Mouse (Mus musculus) cerebellum, adult 2 months (tissue): Measurements from ENCODE around the gene Tchp. TPM values are rescaled to one million over a fixed set of nuclear protein-coding genes. Genes with fewer than 3 reads are reported as not detected.

ENCODE experiments used
- DNase-seq, 2 experiments: peaks; one replicate each; pipeline ENCODE4 v3.0.0; 2021
- H3K27ac ChIP-seq: fragments of 200-500 bp; 2 replicates; pipeline ENCODE4 v1.5.1; 2012; ENCODE audit warnings: low read length, control low read depth, inconsistent platforms; ENCODE audit not compliant: insufficient read depth
- H3K27me3 ChIP-seq: fragments of 200-500 bp; 2 replicates; pipeline ENCODE4 v1.6.1; 2012; ENCODE audit warnings: inconsistent platforms, mild to moderate bottlenecking, low read length, moderate library complexity; ENCODE audit not compliant: control insufficient read depth, insufficient read depth
- H3K4me1 ChIP-seq: fragments of 200-500 bp; 2 replicates; pipeline ENCODE4 v1.6.1; 2011; ENCODE audit warnings: low read length; ENCODE audit not compliant: control insufficient read depth, insufficient read depth
- H3K4me3 ChIP-seq: fragments of 200-500 bp; replicated peaks from 2 replicates; pipeline ENCODE3; 2011; ENCODE audit warnings: mild to moderate bottlenecking, low read depth, low read length, control low read depth; ENCODE audit not compliant: insufficient read depth
- CTCF ChIP-seq: fragments of 200-500 bp; IDR thresholded peaks from 2 replicates; pipeline ENCODE4 v1.5.1; 2011; ENCODE audit warnings: low read depth, mild to moderate bottlenecking, control low read depth, low read length, moderate library complexity, borderline replicate concordance; ENCODE audit not compliant: insufficient read depth
- POLR2A ChIP-seq: fragments of 200-500 bp; IDR thresholded peaks from 2 replicates; pipeline ENCODE4 v1.6.1; 2011; ENCODE audit warnings: low read length, control low read depth, borderline replicate concordance; ENCODE audit not compliant: insufficient read depth
- WGBS: fragments of 180-500 bp; shearing (Covaris S2); methylation state at CpG from one replicate; pipeline ENCODE4 v1.1.7; 2018; 5-methylcytosine and 5-hydroxymethylcytosine counted together
- polyA plus RNA-seq: library from polyadenylated mRNA; depleted of rRNA; stranded (reverse); fragments of >200 nt; gene quantifications from 2 replicates; pipeline ENCODE4 v1.2.3, GENCODE M21; 2012

The Tchp gene
- polyA plus RNA-seq, 1 experiment: 33.9 TPM

DNA sequence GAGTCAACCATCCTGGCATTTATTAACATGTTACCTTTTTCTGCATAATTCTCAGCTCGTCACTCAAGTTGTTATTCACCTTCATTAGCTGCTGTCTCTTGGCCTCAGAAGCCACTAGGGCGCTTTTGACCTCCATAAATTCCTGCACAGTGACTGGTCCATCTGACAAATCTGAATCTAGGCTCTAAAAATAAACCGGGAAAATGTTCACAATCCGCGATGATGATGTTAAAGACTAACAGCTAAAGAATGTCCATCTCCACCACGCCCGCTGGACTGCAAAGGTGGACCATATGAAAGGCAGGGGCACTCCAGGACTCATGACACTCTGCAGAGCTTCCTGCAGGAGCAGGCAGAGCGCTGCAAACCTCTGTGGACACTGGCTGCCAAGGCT is 36.1 kb downstream of the Tchp start:
- no peaks in the 10 kb centered on the region for H3K27me3 ChIP-seq
- no peak for DNase-seq
- TF ChIP-seq CTCF (no peak), POLR2A (no peak)
- H3K4me3 ChIP-seq: no peak overlapping the region
- no peak overlapping the region for H3K27ac ChIP-seq
- 73% methylated on average over 8 of the region's 8 CpGs for WGBS
- peaks cover 48% of the 10 kb centered on the region for H3K4me1 ChIP-seq

DNA sequence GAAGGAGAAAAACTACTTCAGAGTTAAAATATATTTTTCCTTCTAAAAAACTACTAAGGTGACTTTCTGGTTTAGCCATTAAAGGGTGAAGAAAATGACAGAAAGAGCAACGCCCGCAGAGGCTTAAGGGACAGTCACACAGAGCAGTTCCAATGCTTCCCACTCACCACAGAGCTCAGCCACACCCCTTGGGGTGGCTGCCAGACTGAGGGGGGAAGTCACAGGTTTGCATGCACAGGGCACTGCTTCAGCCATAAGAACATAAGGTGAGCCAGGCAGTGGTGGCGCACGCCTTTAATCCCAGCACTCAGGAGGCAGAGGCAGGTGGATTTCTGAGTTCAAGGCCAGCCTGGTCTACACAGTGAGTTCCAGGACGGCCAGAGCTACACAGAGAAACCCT is 38.0 kb downstream of the Tchp start:
- no peak for TF ChIP-seq POLR2A
- no peak for TF ChIP-seq CTCF
- no peaks in the 10 kb centered on the region for H3K27me3 ChIP-seq
- H3K27ac ChIP-seq: no peak overlapping the region
- 27% methylated on average over 5 of the region's 5 CpGs for WGBS
- peaks cover 44% of the 10 kb centered on the region for H3K4me1 ChIP-seq
- H3K4me3 ChIP-seq: no peak overlapping the region
- peak in 1 of 2 experiments; percentile 60 for DNase-seq

DNA sequence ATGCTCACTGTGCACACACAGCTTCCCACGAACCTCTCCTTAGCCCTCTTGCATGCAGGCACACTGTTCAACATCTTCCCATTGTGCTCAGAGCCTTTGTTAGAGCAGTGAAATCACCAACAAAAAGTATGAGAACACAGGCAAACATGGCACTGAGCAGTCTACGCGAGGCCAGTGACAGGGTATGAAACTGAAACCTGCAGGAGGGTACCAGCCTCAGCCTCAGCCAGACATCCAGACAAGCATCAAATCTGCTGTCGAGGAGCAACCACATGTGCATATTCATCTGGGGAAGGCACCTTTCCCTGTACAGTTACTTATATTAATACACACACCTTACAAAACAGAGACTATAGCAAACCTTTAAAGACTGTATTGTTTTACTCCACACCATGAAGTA is 39.3 kb downstream of the Tchp start:
- H3K4me3 ChIP-seq: no peak overlapping the region
- 0 out of 2 replicates have a peak overlapping the region, but pooled peaks have one; percentile 0 for H3K27ac ChIP-seq
- WGBS: 79% methylated on average over 4 of the region's 4 CpGs
- no peak for TF ChIP-seq POLR2A
- no peak for TF ChIP-seq CTCF
- DNase-seq: no peak
- H3K27me3 ChIP-seq: no peaks in the 10 kb centered on the region
- peaks cover 54% of the 10 kb centered on the region for H3K4me1 ChIP-seq

DNA sequence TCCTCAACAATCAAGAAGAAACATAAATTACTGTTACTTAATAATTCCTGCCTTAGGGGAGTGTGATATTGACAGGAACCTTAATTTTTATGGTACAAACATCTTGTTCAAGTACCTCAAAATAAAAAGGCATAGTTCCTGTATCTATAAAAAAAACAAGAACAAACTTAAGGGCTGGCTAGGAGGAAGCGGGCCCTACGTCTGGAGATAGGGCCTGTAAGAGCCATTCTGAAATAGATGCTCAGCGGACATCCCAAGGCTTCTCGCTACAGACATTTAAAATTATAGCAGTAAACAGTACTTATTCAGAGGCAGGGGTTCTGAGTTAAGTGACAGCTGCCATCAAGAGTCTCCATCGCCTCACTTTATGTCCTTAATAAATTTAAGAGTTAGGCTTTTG is 40.0 kb downstream of the Tchp start:
- TF ChIP-seq CTCF: no peak
- no peak for TF ChIP-seq POLR2A
- 96% methylated on average over 5 of the region's 5 CpGs for WGBS
- Histone ChIP-seq H3K27me3 (no peaks in the 10 kb centered on the region), H3K4me3 (no peak overlapping the region), H3K27ac (no peak overlapping the region), H3K4me1 (peaks cover 56% of the 10 kb centered on the region)
- DNase-seq: no peak

DNA sequence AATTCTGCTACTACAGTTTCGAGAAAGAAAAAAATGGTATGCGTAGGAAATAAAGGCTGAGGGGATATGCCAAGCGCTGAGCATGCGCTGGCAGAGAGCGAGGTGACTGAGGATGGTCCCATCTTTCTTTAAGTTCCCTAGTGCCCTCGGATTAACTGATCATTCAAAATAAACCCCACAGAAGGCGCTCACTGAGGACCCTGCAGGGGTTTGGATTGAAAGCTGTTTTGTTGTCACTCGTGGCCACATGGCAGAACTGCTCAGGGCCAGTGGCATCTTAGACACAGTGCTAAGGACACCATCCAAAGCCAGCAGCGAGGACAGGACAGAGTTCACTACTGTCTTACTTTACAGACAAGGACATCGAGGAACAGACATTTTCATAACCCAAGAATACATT is 42.8 kb downstream of the Tchp start:
- DNase-seq: no peak
- no peak for TF ChIP-seq POLR2A
- TF ChIP-seq CTCF: no peak
- WGBS: 39% methylated on average over 10 of the region's 10 CpGs
- H3K4me3 ChIP-seq: no peak overlapping the region
- peaks cover 51% of the 10 kb centered on the region for H3K4me1 ChIP-seq
- no peaks in the 10 kb centered on the region for H3K27me3 ChIP-seq
- H3K27ac ChIP-seq: no peak overlapping the region

DNA sequence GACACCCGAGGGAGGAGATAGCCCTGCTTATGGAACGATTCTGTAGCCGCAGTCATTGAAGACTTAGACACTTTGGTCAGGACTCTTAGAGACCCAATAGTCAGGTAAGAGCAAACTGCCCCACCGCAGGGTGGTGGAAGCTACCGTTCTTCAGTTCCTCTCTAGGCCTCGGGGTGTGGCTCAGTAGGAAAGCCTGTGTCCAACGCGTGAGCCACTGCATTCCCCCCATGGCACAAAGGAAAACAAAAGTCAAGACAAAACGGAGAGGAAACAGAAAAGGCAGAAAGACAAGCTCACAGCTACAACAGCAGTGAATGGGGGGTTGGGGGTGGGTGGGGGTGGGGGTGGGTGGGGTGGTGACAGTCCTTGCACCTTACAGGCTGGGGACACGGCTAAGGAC is 44.8 kb downstream of the Tchp start:
- DNase-seq: no peak
- WGBS: 69% methylated on average over 10 of the region's 10 CpGs
- Histone ChIP-seq H3K27me3 (no peaks in the 10 kb centered on the region), H3K4me1 (peaks cover 53% of the 10 kb centered on the region), H3K27ac (peak overlapping the region; percentile 64), H3K4me3 (no peak overlapping the region)
- no peak for TF ChIP-seq CTCF
- TF ChIP-seq POLR2A: no peak

DNA sequence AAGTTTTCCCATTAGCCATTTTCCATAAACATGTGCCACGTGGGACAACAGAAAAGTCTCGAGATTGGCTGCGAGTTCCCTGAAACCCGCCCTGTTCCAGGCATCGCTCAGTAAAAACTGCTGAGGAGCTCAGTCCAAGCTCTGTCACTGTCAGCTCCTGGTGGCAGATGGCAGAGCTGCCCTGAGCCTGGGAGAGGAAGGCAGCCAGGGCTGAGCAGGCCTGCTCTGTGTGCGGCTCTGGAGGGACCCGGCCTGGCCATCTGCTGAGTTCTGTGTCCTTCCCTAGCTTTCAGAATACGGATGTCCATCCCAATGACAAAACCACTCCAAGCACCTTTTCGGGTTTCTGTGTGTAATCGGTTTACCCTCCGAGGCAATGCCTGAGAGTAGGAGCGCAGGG is 45.8 kb downstream of the Tchp start:
- peak; percentile 94 to 98 for DNase-seq
- peak overlapping the region; percentile 98 for H3K27ac ChIP-seq

DNA sequence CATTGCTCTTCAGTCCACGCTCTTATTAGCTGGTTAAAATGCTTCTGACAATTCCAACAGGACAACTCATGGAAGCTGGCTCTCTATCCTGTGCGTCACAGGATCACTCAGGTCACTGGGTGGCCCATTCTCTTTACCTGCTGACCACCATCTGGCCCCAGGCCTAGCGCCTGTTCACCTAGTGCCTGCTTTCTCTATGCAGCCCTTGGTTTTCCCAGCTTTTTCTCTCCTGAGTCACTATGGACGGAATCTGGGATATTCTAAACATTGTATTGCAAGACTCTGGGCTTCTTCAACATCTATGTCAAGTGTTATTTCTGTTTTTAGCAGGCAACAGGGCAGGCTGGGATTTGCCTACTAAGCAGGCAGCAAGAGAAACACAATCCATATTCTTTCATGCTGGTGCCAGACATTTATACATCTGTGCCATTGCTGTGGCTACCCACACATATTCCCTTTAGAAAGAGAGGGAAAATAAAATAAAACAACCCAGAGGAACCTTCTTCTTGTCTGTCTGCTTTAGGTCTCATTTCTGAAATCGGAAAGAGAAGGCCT is 52.1 kb downstream of the Tchp start:
- H3K27ac ChIP-seq: no peak overlapping the region
- TF ChIP-seq POLR2A (no peak), CTCF (no peak)
- DNase-seq: no peak
- no peaks in the 10 kb centered on the region for H3K27me3 ChIP-seq
- H3K4me1 ChIP-seq: peaks cover 21% of the 10 kb centered on the region
- WGBS: 60% methylated on average over 5 of the region's 5 CpGs
- no peak overlapping the region for H3K4me3 ChIP-seq

More for the DNA sequence above, 45.8 kb downstream of the Tchp start:
- H3K4me1 ChIP-seq: peaks cover 53% of the 10 kb centered on the region
- H3K4me3 ChIP-seq: no peak overlapping the region
- TF ChIP-seq POLR2A: peak; percentile 100
- TF ChIP-seq CTCF: peak; percentile 34; the same call in 1 of the 2 replicates
- no peaks in the 10 kb centered on the region for H3K27me3 ChIP-seq
- 6% methylated on average over 12 of the region's 12 CpGs for WGBS
